Mouse (Mus musculus): ENCODE data around the gene Npb. TPM values are rescaled to one million over a fixed set of nuclear protein-coding genes. Genes with fewer than 3 reads are reported as not detected.
"Not testable (repeated sequence)": the region's sequence is repeated elsewhere in the genome, so short reads cannot be mapped to it uniquely, and the experiment has no call there.

Gene Npb
- total RNA-seq, 2 experiments from 2014 or later: not detected

- ATAC-seq (ENCODE audit: poor library complexity, severe bottlenecking): 0 out of 2 replicates have a peak, but pooled peaks have one; percentile 23
These were observed 28.8 kb upstream of the Npb start for GRCm38 (mm10) chr11:120579316-120580107.

- ATAC-seq (ENCODE audit: poor library complexity, severe bottlenecking): peak; percentile 71
These were observed 28.1 kb upstream of the Npb start for GRCm38 (mm10) chr11:120580190-120580589.

- ATAC-seq (ENCODE audit: poor library complexity, severe bottlenecking): peak; percentile 43
These were observed 27.4 kb upstream of the Npb start for GRCm38 (mm10) chr11:120580871-120581331.

GRCm38 (mm10) chr11:120581490-120582267 is 26.6 kb upstream of the Npb start, which contains the start of gene Arhgdia:
TSS of gene Arhgdia (minus strand) at chr11:120581624.
- peak; percentile 46 for ATAC-seq (ENCODE audit: poor library complexity, severe bottlenecking)

GRCm38 (mm10) chr11:120582268-120582981 is 25.9 kb upstream of the Npb start:
- ATAC-seq (ENCODE audit: poor library complexity, severe bottlenecking): no peak

GRCm38 (mm10) chr11:120582982-120583293 is 25.3 kb upstream of the Npb start:
- not testable (repeated sequence) for ATAC-seq (ENCODE audit: poor library complexity, severe bottlenecking)

- ATAC-seq (ENCODE audit: poor library complexity, severe bottlenecking): no peak
These were observed 24.3 kb upstream of the Npb start for GRCm38 (mm10) chr11:120583937-120584336.

- ATAC-seq (ENCODE audit: poor library complexity, severe bottlenecking): no peak
These were observed 19.7 kb upstream of the Npb start for GRCm38 (mm10) chr11:120588531-120588930.

GRCm38 (mm10) chr11:120597240-120598235 is 10.7 kb upstream of the Npb start:
- ATAC-seq (ENCODE audit: poor library complexity, severe bottlenecking): peak; percentile 15

GRCm38 (mm10) chr11:120598283-120598989 is 9.8 kb upstream of the Npb start, which contains the start of the genes Alyref and Anapc11:
TSS of gene Alyref (minus strand) at chr11:120598365.
TSS of gene Anapc11 (plus strand) at chr11:120598421.
- peak; percentile 95 for ATAC-seq (ENCODE audit: poor library complexity, severe bottlenecking)

- ATAC-seq (ENCODE audit: poor library complexity, severe bottlenecking): no peak
These were observed 9.2 kb upstream of the Npb start for GRCm38 (mm10) chr11:120598990-120599549.

GRCm38 (mm10) chr11:120600716-120601115 is 7.6 kb upstream of the Npb start:
- no peak for ATAC-seq (ENCODE audit: poor library complexity, severe bottlenecking)

- no peak for ATAC-seq (ENCODE audit: poor library complexity, severe bottlenecking)
These were observed 4.7 kb upstream of the Npb start for GRCm38 (mm10) chr11:120603545-120603944.

GRCm38 (mm10) chr11:120605667-120606066 is 2.6 kb upstream of the Npb start:
- no peak for ATAC-seq (ENCODE audit: poor library complexity, severe bottlenecking)

- no peak for ATAC-seq (ENCODE audit: poor library complexity, severe bottlenecking)
These were observed 1.5 kb upstream of the Npb start for GRCm38 (mm10) chr11:120606764-120607163.

GRCm38 (mm10) chr11:120609250-120609649 is 973 bp downstream of the Npb start:
- no peak for ATAC-seq (ENCODE audit: poor library complexity, severe bottlenecking)

- ATAC-seq (ENCODE audit: poor library complexity, severe bottlenecking): no peak
These were observed 2.3 kb downstream of the Npb start for GRCm38 (mm10) chr11:120610477-120611046.

GRCm38 (mm10) chr11:120612763-120613162 is 4.5 kb downstream of the Npb start:
- peak; percentile 89 for ATAC-seq (ENCODE audit: poor library complexity, severe bottlenecking)
